Comparison of ENCODE assay signal across 13 mouse cellular contexts in the genomic region with DNA sequence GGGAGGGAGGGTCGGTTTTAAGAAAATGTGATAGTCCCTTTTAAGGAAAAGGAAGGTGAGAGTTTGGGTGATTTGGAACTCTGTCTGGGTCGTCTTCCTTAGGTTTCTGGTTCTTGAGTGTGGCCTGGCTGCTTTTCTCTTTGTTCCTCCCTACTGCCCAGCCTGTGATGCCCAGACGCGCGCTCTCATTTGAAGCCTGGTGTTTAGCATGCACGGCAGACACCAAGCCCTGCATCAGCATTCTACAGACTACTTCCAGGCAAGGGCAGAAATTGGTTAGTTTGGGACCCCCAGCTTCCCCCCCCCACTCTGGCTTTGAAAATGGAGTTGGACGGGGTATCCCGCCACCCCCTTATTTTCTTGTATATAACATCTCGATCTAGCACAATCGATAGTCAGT. TPM values are rescaled to one million over a fixed set of nuclear protein-coding genes. Genes with fewer than 3 reads are reported as not detected.
A peak's percentile ranks its signal among the peaks of the same experiment; 100 is the strongest.
DNase-seq lines count a peak whose midpoint lies in the region; ATAC-seq lines count a peak whose summit lies in the region.
"Had no signal": no experiment of that assay in that cellular context is flagged by ENCODE, and none has a peak within 500 bp of the region (broad histone marks: within the 10 kb centered on the region; RNA-seq: fewer than 3 reads in every experiment).

No protein-coding gene starts in this region.

- WGBS in kidney, embryonic 14.5 days = 82% methylated on average over 10 of the region's 10 CpGs
- 44% methylated on average over 10 of the region's 10 CpGs for WGBS in embryonic facial prominence, embryonic 13.5 days
- WGBS in hindbrain, embryonic 11.5 days = 32% methylated on average over 10 of the region's 10 CpGs
- 7% methylated on average over 10 of the region's 10 CpGs for WGBS in midbrain, embryonic 14.5 days

- no peak overlapping the region for H3K9ac ChIP-seq in kidney, embryonic 14.5 days (ENCODE audit: low read depth, low read length)
- peak overlapping the region; percentile 99 for H3K9ac ChIP-seq in embryonic facial prominence, embryonic 13.5 days
- H3K9ac ChIP-seq in hindbrain, embryonic 11.5 days (ENCODE audit: low read depth, low read length) = peak overlapping the region; percentile 100
- peak overlapping the region; percentile 99 for H3K9ac ChIP-seq in midbrain, embryonic 14.5 days (replicated peaks; ENCODE audit: low read length)

- no peaks in the 10 kb centered on the region for H3K9me3 ChIP-seq in kidney, embryonic 14.5 days (ENCODE audit: control insufficient read depth, low read length)
- no peaks in the 10 kb centered on the region for H3K9me3 ChIP-seq in embryonic facial prominence, embryonic 13.5 days
- no peaks in the 10 kb centered on the region for H3K9me3 ChIP-seq in hindbrain, embryonic 11.5 days (ENCODE audit: control insufficient read depth, low read length)
- no peaks in the 10 kb centered on the region for H3K9me3 ChIP-seq in midbrain, embryonic 14.5 days (ENCODE audit: control insufficient read depth, low read length)

- no peak for ATAC-seq in kidney, embryonic 14.5 days (ENCODE audit: low FRiP score, low TSS enrichment)
- no peak for ATAC-seq in embryonic facial prominence, embryonic 13.5 days (ENCODE audit: insufficient number of reproducible peaks, insufficient read depth, low FRiP score, low TSS enrichment, low read depth)
- peak; percentile 39; the same call in 1 of the 2 replicates for ATAC-seq in hindbrain, embryonic 11.5 days (ENCODE audit: low FRiP score)
- ATAC-seq in midbrain, embryonic 14.5 days (ENCODE audit: low FRiP score, low TSS enrichment) = no peak
- ATAC-seq: activated CD4-positive, CD25-positive, alpha-beta regulatory T cell, adult 4 months had no signal

- H3K4me3 ChIP-seq in kidney, embryonic 14.5 days (ENCODE audit: low read length) = no peak overlapping the region
- H3K4me3 ChIP-seq in embryonic facial prominence, embryonic 13.5 days = peak overlapping the region; percentile 93
- peak overlapping the region; percentile 98 for H3K4me3 ChIP-seq in hindbrain, embryonic 11.5 days (ENCODE audit: low read depth, low read length)
- peak overlapping the region; percentile 98 for H3K4me3 ChIP-seq in midbrain, embryonic 14.5 days (replicated peaks; ENCODE audit: low read depth, low read length)
- H3K4me3 ChIP-seq: megakaryocyte, embryonic 14.5 days had no signal

- H3K4me2 ChIP-seq in kidney, embryonic 14.5 days (replicated peaks; ENCODE audit: low read depth, low read length) = peak overlapping the region; percentile 12; the same call in 1 of the 2 replicates
- H3K4me2 ChIP-seq in embryonic facial prominence, embryonic 13.5 days = peak overlapping the region; percentile 97
- H3K4me2 ChIP-seq in hindbrain, embryonic 11.5 days (replicated peaks; ENCODE audit: low read depth, low read length) = peak overlapping the region; percentile 98
- H3K4me2 ChIP-seq in midbrain, embryonic 14.5 days (ENCODE audit: low read length) = peak overlapping the region; percentile 99

- peaks cover 11% of the 10 kb centered on the region; the same call in 1 of the 2 replicates for H3K36me3 ChIP-seq in kidney, embryonic 14.5 days (ENCODE audit: control insufficient read depth, insufficient read depth, low read length)
- H3K36me3 ChIP-seq in embryonic facial prominence, embryonic 13.5 days = peaks cover 68% of the 10 kb centered on the region
- H3K36me3 ChIP-seq in hindbrain, embryonic 11.5 days (ENCODE audit: control insufficient read depth, insufficient read depth, low read length) = peaks cover 6% of the 10 kb centered on the region
- H3K36me3 ChIP-seq in midbrain, embryonic 14.5 days (ENCODE audit: control insufficient read depth, insufficient read depth, low read length) = peaks cover 68% of the 10 kb centered on the region

- peaks cover 47% of the 10 kb centered on the region for H3K4me1 ChIP-seq in kidney, embryonic 14.5 days (ENCODE audit: control insufficient read depth, insufficient read depth, low read length)
- peaks cover 95% of the 10 kb centered on the region for H3K4me1 ChIP-seq in embryonic facial prominence, embryonic 13.5 days
- H3K4me1 ChIP-seq in hindbrain, embryonic 11.5 days (replicated peaks; ENCODE audit: control insufficient read depth, insufficient read depth, low read length) = peaks cover 30% of the 10 kb centered on the region
- peaks cover 57% of the 10 kb centered on the region for H3K4me1 ChIP-seq in midbrain, embryonic 14.5 days (ENCODE audit: control insufficient read depth, insufficient read depth, low read length)
- H3K4me1 ChIP-seq: megakaryocyte, embryonic 14.5 days had no signal

- DNase-seq in kidney, postnatal 36 days = no peak
- peak; percentile 69 for DNase-seq in hindbrain, embryonic 11.5 days (ENCODE audit: low spot score)
- DNase-seq in midbrain, embryonic 14.5 days = peak; percentile 80
- no peak for DNase-seq in c-Kit-positive CD71-positive TER-119-positive erythroid progenitor cells, embryonic 14.5 days (ENCODE audit: low spot score)
- no peak for DNase-seq in gastrocnemius, postnatal 4 days (ENCODE audit: low spot score in 2 of 2)
- no peak for DNase-seq in urinary bladder, adult 18-20 months (ENCODE audit: low spot score in 2 of 2)
- DNase-seq: heart, adult 18-20 months; thymus, adult 18-20 months had no signal

- no peak overlapping the region for H3K27ac ChIP-seq in kidney, embryonic 14.5 days (ENCODE audit: low read depth, low read length)
- no peak overlapping the region; the same call in 1 of the 2 replicates for H3K27ac ChIP-seq in embryonic facial prominence, embryonic 13.5 days
- H3K27ac ChIP-seq in hindbrain, embryonic 11.5 days (ENCODE audit: low read depth, low read length) = peak overlapping the region; percentile 99
- peak overlapping the region; percentile 98 for H3K27ac ChIP-seq in midbrain, embryonic 14.5 days (replicated peaks; ENCODE audit: low read depth, low read length)

- peaks cover 57% of the 10 kb centered on the region for H3K27me3 ChIP-seq in kidney, embryonic 14.5 days (ENCODE audit: control insufficient read depth, insufficient read depth, low read length)
- peaks cover 9% of the 10 kb centered on the region; the same call in 1 of the 2 replicates for H3K27me3 ChIP-seq in embryonic facial prominence, embryonic 13.5 days
- no peaks in the 10 kb centered on the region for H3K27me3 ChIP-seq in hindbrain, embryonic 11.5 days (ENCODE audit: control insufficient read depth, insufficient read depth, low read length)
- no peaks in the 10 kb centered on the region for H3K27me3 ChIP-seq in midbrain, embryonic 14.5 days (ENCODE audit: control insufficient read depth, insufficient read depth, low read length)

RNA-seq across cellular contexts. Expression of a gene that starts 5.8 kb away (rescaled TPM):
- polyA plus RNA-seq in kidney, embryonic 14.5 days (2014; fragmentation: Nextera tagmentation; extraction: Ambion mirVana) = 5.1 and 6.9 TPM in 2 replicates
- polyA plus RNA-seq in embryonic facial prominence, embryonic 13.5 days (2015; fragmentation: Nextera tagmentation; extraction: Ambion mirVana) = 46.6 and 51.3 TPM in 2 replicates
- polyA plus RNA-seq in hindbrain, embryonic 11.5 days (2014; fragmentation: Nextera tagmentation; extraction: Ambion mirVana) = 41.9 and 42.5 TPM in 2 replicates
- polyA plus RNA-seq in midbrain, embryonic 14.5 days (2014; fragmentation: Nextera tagmentation; extraction: Ambion mirVana) = 51.7 and 69.2 TPM in 2 replicates
- 10 to 100 TPM; 24.4 to 27.4 TPM for total RNA-seq in gastrocnemius, postnatal 4 days (2021)
- total RNA-seq: CH12.LX had no signal
- polyA plus RNA-seq: activated CD4-positive, CD25-positive, alpha-beta regulatory T cell, adult 4 months had no signal

Comparison
In these comparisons a context has a peak if more than half of its experiments do, and no peak if none do; other contexts are left out.
1. H3K27ac ChIP-seq: peak in hindbrain, embryonic 11.5 days (single experiment) and midbrain, embryonic 14.5 days (single experiment); none in kidney, embryonic 14.5 days (single experiment) and embryonic facial prominence, embryonic 13.5 days (single experiment).
2. H3K4me2 ChIP-seq: peak in every context shown above with its lines; median percentile 99 in midbrain, embryonic 14.5 days; 98 in hindbrain, embryonic 11.5 days; 97 in embryonic facial prominence, embryonic 13.5 days; 12 in kidney, embryonic 14.5 days.
3. DNase-seq: peak in hindbrain, embryonic 11.5 days (single experiment) and midbrain, embryonic 14.5 days (single experiment); none in kidney, postnatal 36 days (0 of 2), c-Kit-positive CD71-positive TER-119-positive erythroid progenitor cells, embryonic 14.5 days (single experiment), gastrocnemius, postnatal 4 days (0 of 2) and urinary bladder, adult 18-20 months (0 of 2).